Mouse (Mus musculus) kidney, adult 9 months (tissue): ENCODE data around the gene Srrt.
"Not testable (repeated sequence)": the region's sequence is repeated elsewhere in the genome, so short reads cannot be mapped to it uniquely, and the experiment has no call there.

Experiments
- DNase-seq: peaks from one replicate; pipeline ENCODE4 v3.0.0; 2022

The Srrt gene

DNA sequence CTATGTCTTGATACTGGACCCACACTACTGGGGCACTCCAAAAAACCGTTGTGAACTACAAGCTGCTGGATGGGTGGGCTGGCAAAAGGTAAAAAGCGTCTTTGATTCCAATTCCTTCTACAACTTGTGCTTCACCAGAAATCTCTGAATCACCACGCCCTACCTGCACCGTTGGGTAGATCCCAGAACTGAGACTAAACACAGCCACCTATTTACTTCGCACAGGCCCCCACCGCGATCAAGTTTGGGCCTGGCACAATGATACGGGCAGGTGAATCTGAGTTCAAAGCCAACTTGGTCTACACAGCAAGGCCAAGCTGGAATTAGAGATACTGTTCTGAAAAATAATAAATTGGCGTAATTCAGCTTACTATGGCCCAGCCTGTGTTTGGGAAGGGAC is 12.2 kb downstream of the Srrt start:
- DNase-seq: no peak

DNA sequence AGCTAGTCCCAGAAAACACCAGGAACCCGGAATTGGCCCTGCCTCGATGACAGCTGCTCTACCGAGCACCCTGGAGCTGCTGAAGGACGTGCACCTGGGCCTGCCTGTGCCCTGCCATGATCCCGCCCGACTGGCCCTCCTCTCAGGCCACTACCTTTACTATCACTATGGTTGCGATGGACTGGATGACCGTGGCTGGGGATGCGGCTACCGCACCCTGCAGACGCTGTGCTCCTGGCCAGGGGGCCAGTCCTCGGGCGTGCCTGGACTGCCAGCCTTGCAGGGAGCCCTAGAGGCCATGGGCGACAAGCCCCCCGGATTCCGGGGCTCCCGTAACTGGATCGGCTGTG is 12.8 kb downstream of the Srrt start:
- DNase-seq: no peak

DNA sequence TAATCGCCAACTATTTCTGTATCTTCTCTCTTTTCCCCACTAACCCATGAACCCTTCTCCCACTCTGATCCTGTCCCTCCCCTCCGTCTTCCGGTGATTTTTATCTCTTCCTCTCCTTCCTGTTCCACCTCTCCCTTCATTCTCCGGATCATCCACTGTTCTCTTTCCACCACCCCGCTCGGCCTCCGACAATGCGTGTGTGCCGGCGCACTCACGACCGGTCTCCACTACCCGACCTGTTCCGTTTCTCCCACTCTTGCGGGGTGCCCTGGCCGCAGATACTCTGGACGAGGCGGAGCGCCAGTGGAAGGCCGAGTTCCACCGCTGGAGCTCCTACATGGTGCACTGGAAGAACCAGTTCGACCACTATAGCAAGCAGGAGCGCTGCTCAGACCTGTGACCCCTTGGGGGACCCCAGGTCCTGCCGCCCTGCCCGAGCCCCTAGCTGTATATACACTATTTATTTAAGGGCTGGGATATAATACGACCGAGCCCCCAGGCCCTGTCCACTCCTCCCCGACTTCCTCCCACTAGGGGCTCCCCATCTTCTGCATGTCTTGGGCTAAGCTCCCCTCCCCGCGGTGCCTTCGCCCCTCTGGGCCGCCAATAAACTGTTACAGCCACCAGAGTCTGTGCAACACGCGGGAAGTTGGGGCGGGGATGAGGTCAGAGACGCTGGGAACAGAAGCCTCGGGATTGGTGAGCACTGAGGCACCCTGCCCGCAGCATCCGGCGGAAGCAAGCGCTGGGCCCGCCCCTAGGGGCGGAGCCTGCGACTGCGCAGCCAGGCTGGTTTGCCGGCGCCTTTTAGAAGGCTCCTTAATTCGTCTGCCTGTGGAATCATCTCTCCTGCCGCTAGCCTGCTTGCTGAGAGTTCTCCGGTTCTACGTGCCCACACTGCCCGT is 13.4 kb downstream of the Srrt start, which contains the start of gene Ufsp1:
Ufsp1 (plus strand) TSS at position 791 of the 905 bp plus-strand sequence.
- DNase-seq: peak; percentile 98

DNA sequence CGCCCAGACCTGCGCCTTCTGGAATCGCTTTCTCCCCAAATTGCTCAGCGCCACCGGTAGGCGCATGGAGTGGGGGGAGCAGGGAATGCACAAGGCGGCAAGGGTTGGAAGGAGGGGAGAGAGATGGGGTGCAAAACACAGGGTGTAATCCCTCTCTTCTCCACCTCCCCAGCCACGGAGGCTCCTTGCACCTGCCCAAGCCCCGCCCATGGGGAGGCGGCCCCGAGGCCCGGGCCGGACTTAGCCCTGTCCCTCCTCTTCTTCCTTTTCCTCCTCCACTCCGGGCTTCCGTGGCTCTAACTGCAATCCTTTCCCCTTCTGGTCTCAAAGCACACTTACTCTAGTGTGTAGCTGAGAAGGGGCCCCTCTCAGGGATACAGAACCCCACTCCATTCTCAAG is 14.2 kb downstream of the Srrt start:
- DNase-seq: peak; percentile 92

DNA sequence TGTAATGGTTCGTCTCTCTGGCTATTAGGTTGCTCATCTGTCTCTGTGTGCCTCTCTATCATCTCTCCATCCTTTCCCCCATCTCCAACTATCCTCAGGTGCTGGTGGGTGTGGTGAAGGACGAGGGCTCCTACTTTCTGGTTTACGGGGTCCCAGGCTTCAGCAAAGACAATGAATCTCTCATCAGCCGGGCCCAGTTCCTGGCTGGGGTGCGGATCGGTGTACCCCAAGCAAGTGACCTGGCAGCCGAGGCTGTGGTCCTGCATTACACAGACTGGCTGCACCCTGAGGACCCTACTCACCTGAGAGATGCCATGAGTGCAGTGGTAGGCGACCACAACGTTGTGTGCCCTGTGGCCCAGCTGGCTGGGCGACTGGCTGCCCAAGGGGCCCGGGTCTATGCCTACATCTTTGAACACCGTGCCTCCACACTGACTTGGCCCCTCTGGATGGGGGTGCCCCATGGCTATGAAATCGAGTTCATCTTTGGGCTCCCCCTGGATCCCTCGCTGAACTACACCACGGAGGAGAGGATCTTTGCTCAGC is 16.0 kb downstream of the Srrt start:
- DNase-seq: no peak

DNA sequence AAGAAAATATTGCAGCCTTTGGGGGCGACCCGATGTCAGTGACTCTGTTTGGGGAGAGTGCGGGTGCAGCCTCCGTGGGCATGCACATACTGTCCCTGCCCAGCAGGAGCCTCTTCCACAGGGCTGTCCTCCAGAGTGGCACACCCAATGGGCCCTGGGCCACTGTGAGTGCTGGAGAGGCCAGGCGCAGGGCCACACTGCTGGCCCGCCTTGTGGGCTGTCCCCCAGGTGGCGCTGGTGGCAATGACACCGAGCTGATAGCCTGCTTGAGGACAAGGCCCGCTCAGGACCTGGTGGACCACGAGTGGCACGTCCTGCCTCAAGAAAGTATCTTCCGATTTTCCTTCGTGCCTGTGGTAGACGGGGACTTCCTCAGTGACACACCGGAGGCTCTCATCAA is 16.8 kb downstream of the Srrt start:
- peak; percentile 70 for DNase-seq

DNA sequence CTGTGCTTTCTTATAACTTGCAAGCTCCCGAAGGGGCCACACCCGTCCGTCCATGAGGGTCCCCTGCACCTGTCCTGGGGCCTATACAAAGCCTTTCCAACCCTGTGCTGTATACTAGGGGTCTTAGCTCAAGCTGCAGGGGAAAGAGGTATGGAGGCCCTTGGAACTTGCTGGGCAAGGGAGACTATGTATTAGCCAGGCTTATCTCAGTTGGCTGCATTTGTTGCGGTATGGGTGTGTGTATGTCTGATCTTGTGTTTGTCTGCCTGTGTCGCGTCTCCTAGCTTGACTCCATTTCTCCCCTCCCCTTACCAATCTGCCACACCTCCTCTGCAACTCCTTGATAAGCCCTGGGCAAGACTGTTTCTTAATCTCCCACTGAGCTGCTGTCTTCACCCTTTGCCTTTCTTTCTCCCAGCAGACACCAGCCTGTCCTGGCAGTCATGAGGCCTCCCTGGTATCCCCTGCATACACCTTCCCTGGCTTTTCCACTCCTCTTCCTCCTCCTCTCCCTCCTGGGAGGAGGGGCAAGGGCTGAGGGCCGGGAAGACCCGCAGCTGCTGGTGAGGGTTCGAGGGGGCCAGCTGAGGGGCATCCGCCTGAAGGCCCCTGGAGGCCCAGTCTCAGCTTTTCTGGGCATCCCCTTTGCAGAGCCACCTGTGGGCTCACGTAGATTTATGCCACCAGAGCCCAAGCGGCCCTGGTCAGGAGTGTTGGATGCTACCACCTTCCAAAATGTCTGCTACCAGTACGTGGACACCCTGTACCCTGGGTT is 17.7 kb downstream of the Srrt start:
- no peak for DNase-seq

DNA sequence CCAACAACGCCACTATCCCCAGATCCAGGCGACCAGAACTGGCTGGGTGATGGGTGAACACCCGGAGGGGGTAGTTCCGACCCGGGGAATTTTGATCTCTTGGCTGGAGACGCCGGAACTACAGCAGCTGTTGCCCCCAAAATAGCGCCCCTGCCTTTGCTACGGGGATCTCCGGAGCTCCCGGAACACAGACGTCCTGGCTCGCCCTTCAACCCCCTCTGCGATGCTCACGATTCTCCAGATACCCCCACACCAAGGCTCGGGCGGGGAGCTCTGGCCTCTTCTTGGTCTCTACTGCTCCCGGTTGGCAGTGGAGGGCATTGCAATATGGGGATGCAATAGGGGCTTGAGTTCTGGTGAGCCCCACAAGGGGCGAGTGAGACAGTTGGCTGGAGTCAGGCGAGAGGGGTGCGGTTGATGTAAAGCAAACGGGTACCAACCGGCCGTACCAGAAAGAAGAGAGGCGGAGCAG is 18.4 kb downstream of the Srrt start:
- DNase-seq: no peak

DNA sequence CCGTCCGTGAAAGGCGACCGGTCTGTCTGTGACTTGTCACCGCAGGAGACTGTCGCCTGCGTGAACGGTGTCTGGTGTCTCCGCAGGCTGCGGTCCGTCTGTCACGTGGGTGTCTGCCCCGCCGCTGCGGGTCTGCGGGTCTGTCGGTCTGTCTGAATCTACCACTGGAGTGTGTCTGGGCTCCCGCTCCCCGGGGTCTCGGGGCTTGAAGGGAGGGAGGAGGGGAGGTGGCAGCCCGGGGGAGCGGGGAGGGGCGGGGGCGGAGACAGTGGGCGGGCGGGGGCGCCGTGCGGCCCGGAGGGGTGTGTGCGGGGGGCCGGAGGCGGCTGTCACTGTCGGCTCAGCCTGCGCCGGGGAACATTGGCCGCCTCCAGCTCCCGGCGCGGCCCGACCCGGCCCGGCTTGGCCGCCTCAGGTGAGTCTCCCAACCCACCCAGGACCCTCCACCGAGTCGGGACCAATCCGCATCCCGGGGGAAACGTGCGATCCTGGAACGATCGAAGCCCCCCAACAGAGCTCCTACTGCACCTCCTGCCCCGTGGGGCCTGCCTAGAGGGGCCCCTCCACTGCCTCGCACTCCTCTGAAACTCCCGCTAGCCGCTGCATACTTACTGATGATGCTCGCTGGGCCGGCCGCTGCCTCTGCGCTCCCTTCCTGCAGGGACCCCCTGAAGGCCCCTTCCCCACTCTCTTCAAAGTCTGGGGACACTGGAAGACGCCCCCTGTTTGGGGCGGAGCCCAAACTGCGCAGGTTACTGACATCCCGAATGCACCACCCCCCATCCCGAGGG is 19.3 kb downstream of the Srrt start:
- DNase-seq: no peak

DNA sequence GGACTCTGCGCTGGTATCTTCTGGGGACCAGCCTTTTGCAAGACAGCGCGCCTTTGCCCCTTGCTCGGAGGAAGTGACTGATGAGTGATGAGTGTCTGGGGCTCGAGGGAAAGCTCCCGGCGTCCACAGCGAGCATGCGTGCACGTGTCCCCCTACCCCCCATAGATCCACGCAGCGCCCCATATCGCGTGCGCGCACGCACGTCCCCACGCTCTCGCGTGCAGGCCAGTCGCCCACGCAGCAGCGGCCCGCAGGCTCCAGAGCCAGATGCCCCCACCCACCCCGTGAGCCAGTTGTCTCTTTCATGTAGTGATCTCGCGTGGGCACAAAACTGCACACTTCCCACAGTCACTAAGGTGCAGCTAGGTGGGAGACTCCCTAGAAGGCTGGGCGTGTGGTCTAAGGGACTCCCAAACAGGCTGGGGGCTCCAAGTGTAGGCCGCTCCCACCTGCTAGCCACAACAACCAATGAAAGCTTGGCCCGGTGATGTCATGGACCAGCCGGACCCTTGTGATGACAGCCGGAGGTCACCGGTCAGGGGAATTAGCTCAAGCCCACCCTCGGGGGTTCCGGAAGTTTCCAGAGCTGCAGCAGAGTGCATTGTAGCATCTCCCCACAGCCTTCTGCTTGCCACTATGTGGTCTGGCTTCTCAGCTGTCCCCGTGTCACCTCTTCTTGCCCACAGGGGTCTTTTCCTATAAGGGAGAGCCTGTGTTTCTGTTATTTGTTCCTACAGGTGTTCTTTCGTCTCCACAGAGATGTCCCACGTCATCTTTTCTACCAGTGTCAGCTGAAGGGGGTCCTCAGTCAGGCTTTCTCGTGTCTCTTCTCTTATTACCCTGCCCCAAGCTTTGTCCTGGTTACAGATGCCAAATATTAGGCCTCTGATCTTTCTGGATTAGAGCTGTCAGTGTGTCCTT is 20.2 kb downstream of the Srrt start, which contains the start of gene Ache:
Ache (plus strand) TSS at position 488 of the 921 bp plus-strand sequence.
- no peak for DNase-seq

DNA sequence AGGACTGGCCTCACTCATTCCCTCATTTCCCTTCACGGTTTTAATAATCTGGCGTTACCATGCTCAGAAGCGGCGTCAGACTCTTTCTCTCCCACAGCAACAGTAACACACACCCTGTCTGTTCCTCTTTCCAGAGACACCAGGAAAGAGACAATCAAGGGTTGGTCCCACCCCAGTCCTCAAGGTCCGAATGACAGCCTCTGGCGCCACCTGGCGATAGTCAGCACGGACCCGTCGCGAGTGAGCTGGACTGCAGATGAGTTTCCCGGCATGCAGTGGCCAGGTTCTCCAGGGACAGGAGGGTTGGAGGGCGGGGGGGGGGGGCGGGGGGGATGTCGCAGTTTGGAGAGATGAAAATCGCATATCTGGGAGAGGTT is 20.8 kb downstream of the Srrt start:
- peak; percentile 88 for DNase-seq

DNA sequence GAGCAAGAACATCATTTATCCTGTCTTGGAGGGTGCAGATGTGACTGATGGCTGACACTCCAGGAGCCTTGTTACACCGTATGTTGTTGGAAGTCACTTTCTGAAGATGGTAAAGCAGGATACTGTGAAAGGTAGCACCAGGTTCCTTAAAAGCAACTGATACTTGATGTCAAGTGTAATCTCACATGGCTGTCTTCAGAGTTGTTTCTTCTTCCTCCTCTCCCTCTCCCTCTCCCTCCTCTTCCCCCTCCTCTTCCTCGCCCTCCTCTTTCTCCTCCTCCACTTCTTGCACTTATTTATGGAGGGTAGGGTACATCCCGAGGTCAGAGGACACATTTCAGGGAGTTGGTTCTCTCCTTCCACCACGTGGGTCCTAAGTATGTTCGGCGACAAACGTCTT is 21.5 kb downstream of the Srrt start:
- DNase-seq: no peak

DNA sequence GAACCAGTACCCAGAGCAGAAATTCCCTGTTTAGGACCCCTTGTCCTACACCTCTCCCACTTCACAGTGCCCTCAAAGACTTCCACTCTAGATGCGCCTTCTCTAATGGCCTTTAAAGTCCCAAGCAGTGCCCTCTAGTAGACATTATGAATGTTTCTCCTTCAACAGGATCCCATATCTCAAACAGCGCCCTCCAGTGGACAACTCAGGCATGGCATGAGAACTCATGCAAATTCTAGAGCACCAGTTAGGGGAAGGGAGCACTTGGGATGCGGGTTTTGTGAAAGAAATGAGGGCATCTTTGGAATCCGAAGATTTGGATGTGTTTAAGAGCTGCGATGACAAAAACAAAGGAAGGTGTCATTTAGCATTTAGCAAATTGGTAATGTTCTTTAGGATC is 22.4 kb downstream of the Srrt start:
- no peak for DNase-seq

DNA sequence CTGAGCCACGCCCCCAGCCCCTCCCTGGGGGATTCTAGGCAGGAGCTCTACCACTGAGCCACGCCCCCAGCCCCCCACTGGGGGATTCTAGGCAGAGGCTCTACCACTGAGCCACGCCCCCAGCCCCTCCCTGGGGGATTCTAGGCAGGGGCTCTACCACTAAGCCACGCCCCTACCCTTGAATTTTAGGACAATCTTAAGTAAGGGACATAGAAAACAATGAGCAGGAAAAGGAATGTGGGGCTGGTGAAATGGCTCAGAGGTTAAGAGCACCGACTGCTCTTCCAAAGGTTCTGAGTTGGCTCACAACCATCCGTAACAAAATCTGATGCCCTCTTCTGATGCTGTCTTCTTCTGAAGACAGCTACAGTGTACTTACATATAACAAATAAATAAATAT is 23.1 kb downstream of the Srrt start:
- DNase-seq: not testable (repeated sequence)

DNA sequence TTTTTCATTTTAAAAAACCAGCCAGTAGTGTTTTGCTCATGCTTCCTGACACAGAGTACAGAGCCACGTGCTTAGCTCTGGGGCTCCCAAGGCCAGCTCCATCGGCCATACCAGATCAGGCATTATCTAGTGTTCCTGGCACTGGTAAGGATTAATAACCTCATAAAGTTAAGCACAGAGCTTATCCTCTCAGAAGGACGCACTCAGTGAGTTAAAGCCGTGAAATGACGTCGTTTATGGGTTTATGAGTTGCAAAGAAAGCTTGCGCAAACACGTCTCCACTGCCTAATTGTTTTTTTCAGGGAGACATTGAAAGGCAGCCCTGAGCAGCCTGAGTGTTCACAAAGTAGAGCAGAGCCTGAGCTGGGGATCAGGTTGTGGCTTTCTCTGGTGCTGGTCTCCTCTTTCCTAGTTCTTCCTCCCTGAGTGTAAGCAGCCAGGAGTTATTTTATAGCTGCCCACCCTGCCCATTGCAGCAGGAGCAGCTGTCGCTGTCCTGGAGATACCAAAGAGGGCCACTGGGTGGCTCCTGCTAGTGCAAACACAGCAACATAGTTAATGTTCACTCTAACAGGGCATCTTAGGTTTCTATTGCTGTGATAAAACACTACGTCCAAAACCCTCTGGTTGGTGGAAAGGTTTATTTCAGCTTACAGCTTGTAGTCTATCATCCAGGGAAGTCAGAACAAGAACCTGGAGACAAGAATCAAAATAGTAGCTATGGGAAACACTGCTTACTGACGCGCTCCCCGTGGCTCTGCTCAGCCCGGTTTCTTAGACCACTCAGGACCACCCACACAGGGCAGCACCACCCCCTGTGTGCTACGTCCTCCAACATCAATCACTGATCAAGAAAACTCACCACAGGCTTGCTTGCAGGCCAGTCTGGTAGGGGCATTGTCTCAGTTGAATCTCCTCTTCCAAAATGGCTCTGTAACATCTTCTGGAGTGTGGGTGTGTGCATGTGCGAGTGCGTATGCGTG is 29.8 kb downstream of the Srrt start:
- no peak for DNase-seq

DNA sequence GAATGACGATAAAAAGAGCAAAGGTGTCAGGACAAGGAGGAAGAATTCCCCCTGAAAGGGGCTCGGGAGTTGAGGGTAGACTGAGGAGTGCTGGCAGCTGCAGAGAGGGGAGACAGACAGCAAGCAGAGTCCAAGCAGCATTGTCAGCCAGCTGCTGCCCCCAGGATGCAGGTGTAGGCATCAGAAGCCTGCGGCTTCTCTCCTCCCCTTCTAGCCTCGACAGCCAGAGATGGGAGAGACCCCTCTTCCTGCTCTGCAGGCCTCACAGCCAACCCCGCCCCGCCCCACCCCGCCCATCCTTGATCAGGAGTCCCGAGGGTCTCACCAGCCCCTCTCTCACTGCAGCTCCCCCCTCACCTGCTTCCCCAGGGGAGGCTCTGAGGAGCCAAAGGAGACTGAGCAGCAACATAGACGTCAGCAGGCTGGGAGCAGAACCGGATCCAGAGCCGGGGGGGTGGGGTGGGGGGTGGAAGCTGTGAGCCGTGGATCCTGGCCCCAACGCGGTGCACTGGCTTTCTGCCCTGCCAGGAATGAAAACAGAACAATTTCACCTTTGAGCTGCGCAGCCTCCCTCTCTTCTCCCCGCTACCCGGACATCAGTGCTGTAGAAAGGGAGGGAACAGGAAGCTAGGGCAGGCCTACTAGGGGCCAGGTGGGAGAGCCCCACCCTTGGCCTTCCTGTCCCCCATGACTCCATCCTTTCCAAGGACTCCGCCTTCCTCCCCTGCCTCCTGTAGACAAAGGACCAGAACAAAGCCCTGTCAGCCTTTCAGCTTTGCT is 39.2 kb downstream of the Srrt start:
- no peak for DNase-seq

DNA sequence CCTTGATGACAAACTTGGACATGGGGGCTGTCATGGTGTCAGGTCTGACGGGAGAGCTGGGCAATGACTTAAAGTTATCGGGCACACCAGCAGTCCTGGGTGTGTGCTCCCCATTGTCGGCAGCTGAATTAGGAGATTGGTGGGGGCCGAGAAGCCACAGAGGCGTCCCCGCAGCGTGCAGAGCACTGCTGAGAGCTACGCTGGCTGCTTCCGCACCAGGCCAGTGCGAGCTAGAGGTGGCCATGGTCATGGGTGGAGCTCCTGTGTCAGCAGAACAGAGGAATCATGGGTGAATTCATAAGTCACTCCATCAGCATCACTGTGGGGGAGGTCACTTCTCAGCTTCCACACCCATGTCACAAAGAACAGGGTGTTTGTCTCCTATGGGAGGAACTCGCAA is 42.7 kb downstream of the Srrt start:
- DNase-seq: no peak

DNA sequence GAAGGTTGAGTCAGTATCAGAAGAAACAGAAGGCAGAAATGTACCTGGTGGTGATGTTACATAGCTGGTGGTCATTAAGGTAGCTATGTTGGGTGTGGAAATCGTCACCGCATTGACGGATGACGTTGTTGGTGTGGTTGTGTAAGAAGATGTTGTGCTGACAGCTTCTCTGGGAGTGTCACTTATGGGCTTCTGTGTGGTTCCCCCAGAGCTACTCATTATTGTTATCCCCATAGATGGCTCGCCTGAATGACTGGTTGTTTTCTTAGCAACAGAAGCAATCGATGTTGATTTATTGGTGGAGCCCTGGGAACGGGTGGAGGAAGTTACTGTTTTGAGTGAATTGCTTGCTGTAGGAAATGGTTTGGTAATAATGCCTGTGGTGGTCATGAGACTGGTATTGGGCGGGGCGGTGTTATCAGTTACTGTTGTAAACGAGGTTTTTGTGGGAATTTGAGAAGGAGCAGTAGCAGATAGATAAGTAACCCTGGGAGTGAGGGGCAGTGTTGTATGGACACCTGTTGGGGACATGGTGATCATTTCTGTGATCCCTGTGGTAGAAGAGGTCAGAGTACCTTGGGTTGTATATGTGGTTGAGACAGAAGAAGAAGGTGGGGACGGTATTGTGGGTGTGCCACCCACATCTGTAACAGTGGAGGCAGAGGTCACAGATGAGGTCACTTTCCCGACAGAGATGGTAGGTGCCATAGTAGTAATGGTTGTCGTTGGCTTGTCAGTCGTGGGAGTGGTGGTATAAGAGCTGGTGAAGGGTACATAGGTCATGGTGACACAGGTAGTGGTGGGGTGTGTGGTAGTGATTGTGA is 43.4 kb downstream of the Srrt start:
- no peak for DNase-seq
